Mouse (Mus musculus) brain, adult 2 months (tissue): Measurements from ENCODE around the gene Ofd1.

Experiments
- DNase-seq: peaks from one replicate; pipeline ENCODE4 v3.0.0; 2011; ENCODE audit warnings: low read depth, low spot score

The Ofd1 gene

DNA sequence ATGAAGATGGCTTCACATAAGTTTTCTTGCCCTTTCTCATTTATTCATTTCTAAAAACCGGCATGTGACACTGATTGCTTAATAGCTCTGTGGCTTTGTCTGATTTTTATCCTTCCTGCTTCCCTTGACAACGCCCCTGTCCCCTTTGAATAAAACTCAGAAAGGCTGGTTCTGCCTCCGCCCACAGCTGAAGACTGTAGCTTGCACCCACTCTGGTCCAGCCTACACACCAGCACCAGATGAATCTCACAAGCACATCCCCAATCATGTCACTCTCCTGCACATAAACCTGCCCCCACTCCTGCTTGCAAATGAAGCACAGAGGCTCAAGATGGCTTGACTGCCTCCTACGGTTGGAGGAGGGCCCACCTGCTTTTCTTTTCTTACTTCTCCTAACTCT is 80.0 kb downstream of the Ofd1 start:
- peak; percentile 86 for DNase-seq

DNA sequence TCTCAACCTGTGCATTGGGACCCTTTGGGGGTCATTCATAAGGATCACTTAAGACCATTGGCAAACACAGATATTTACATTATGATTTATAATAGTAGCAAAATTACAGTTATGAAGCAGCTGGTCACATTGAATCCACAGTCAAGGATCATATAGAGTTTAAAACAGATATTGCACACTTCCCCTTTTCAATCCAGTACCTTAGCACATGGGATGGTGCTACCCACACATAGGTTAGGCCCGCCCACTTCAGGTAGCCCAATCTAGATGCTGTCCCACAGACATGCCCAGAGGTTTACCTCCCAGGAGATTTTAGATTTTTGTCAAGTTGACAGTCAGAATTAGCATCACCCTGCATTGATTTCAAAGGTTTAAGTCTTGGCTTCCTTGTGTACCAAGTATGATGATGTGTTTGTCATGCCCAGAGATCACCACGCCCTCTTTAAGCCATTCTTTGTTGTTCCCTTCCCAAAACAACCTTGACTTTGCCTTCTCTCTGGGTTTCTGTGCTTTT is 80.5 kb downstream of the Ofd1 start:
- DNase-seq = no peak

DNA sequence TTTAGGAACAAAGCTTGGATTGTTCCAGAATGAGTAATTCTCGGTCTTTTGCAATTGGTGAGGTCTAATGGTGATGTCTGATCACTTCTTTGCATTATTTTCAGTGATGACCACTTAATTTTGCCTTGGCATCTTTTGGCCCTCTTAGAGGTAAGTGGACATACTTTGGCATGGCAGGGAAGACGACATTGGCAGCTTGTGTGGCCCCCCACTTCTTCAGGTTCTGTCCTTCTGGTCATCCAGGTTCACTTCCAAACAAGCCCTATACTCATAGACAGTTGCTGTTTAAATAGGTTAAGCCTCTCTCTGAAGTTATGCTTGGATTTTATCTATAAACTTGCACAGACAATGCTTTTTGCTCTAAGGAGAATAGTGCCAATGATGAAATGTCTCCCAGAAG is 81.5 kb downstream of the Ofd1 start:
- peak; percentile 58 for DNase-seq

DNA sequence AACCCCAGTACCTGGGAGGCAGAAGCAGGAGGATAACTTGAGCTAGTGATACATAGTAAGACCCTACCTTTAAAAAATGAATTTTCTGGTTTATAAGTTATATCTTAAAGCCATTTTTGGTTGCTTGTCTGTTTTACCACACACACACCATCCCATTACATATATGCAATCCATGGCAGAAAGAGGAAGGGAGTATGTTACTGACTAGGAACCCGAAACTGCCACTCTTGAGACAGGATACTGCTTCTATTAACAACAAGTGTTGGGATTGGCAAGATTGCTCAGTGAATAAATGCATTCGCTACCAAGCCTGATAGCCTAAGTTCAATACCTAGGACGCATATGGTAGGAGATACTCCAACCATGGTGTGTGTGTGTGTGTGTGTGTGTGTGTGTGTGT is 84.2 kb downstream of the Ofd1 start:
- DNase-seq = no peak

- DNase-seq = no peak
These were observed 85.6 kb downstream of the Ofd1 start for GRCm38 (mm10) chrX:166354913-166355312.

DNA sequence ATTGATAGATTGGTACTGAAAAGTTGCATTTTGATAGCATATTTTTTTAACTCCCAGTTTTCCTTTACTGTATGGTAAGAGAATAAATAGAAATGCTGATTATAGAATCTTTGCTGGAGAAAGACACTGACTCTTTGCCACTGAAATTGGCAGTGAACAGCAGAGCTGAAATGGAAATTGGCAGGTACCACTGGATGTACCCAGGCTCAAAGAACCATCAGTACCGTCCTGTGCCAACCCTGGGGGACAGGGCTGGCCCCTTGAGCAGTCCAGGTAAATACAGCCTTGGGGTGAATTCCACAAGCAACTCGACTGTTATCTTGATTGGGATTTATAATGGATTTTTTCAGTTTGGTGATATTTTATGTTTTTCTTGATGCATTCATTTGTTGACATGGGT is 87.1 kb downstream of the Ofd1 start:
- peak; percentile 68 for DNase-seq

- peak; percentile 84 for DNase-seq
These were observed 88.7 kb downstream of the Ofd1 start for GRCm38 (mm10) chrX:166351790-166352189.

DNA sequence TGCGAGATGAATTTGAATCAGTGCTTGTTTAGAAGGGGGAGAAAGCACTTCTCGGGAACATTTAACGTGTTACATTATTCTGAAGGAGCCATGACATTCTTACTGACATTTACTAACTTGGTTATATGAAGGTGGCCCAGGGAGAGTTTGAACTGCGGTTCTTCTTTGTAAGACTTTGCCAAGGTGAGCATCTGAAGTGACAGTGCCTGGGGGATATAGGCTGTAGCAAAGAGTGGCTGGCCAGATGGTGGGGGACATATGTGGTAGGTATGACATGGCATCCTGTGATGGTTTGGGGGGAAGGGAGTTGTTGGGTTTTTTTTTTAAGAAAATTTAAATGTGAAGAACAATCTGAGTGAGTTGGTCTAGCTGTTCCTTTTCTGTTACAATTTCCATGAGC is 91.9 kb downstream of the Ofd1 start:
- DNase-seq = no peak

DNA sequence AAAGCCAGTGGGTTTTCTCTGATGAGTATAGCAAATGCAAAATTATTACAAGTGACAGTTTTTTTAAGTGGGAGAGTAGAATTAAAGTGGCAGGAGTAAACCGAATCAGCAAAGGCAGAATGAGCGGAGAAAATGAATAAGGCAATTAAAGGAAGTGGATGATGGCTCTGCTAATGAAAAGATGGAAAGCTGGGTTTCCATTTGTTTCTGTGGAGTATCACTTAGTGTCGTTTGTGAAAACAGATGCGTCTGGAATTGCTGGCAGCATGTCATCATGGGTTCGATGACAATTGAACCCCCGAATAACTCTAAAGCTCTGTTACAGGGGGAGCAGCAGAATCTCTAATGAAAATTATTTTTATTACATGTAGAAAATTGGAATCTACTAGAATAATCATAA is 92.4 kb downstream of the Ofd1 start:
- DNase-seq = no peak

GRCm38 (mm10) chrX:166344228-166345015 is 96.1 kb downstream of the Ofd1 start:
- DNase-seq = peak; percentile 89

DNA sequence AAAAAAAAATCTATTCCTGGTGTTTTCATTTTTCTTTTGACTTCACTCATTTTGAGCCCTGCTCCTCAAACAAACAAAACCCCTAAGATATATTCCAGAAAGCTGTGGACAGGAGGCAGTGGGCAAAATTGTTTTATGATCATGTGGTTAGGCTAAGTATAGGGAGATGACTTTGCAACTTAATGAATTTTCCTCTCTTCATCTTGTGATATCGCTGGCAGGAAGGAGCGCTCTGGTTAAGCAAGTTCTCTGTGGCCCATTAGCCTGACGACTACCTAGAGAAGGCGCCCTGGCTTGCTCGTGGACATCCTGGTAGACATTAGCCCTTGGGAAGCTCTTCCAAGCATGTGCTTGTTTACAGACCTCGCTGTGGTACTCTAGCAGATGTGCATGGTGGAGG is 98.7 kb downstream of the Ofd1 start:
- no peak for DNase-seq
